Mouse (Mus musculus): Measurements from ENCODE around the gene Vps45. TPM values are rescaled to one million over a fixed set of nuclear protein-coding genes. Genes with fewer than 3 reads are reported as not detected.
A peak's percentile ranks its signal among the peaks of the same experiment; 100 is the strongest.
"Not testable (repeated sequence)": the region's sequence is repeated elsewhere in the genome, so short reads cannot be mapped to it uniquely, and the experiment has no call there.

Gene Vps45
- polyA plus RNA-seq, 1 experiment from 2014 or later: 77.1 TPM

- H3K27me3 ChIP-seq; H3K4me2 ChIP-seq; H3K9me3 ChIP-seq; H3K36me3 ChIP-seq; H3K9ac ChIP-seq; ATAC-seq (ENCODE audit: low read depth); H3K27ac ChIP-seq (replicated peaks); H3K4me3 ChIP-seq: not testable (repeated sequence)
- H3K4me1 ChIP-seq (replicated peaks): peaks cover 23% of the 10 kb centered on the region
- 96% methylated on average over 7 of the region's 7 CpGs for WGBS
Measured at GRCm38 (mm10) chr3:95977587-95977986, 80.7 kb downstream of the Vps45 start.

- no peaks in the 10 kb centered on the region for H3K9me3 ChIP-seq
- no peak overlapping the region for H3K4me3 ChIP-seq
- no peak overlapping the region for H3K9ac ChIP-seq
- H3K27me3 ChIP-seq: no peaks in the 10 kb centered on the region; the same call in 1 of the 2 replicates
- H3K4me2 ChIP-seq: no peak overlapping the region
- 70% methylated on average over 3 of the region's 3 CpGs for WGBS
- no peaks in the 10 kb centered on the region for H3K36me3 ChIP-seq
- H3K4me1 ChIP-seq (replicated peaks): peaks cover 28% of the 10 kb centered on the region
- ATAC-seq (ENCODE audit: low read depth): no peak
- H3K27ac ChIP-seq (replicated peaks): no peak overlapping the region
Measured at GRCm38 (mm10) chr3:95977079-95977478, 81.2 kb downstream of the Vps45 start.

GRCm38 (mm10) chr3:95972873-95973634, 85.2 kb downstream of the Vps45 start:
- Histone ChIP-seq H3K27ac (replicated peaks) (peak overlapping the region; percentile 83), H3K9ac (peak overlapping the region; percentile 59), H3K4me2 (peak overlapping the region; percentile 56), H3K36me3 (no peaks in the 10 kb centered on the region), H3K4me3 (peak overlapping the region; percentile 29), H3K4me1 (replicated peaks) (peaks cover 29% of the 10 kb centered on the region), H3K27me3 (no peaks in the 10 kb centered on the region; the same call in 1 of the 2 replicates), H3K9me3 (no peaks in the 10 kb centered on the region)
- peak; percentile 95 for ATAC-seq (ENCODE audit: low read depth)
- 2% methylated on average over 34 of the region's 34 CpGs for WGBS

GRCm38 (mm10) chr3:95972251-95972872, 85.9 kb downstream of the Vps45 start:
- H3K4me2 ChIP-seq: peak overlapping the region; percentile 56
- peak overlapping the region; percentile 83 for H3K27ac ChIP-seq (replicated peaks)
- peak overlapping the region; percentile 59 for H3K9ac ChIP-seq

GRCm38 (mm10) chr3:95970661-95971060, 87.6 kb downstream of the Vps45 start:
- not testable (repeated sequence) for H3K4me3 ChIP-seq; H3K9ac ChIP-seq; H3K27ac ChIP-seq (replicated peaks); H3K27me3 ChIP-seq; H3K36me3 ChIP-seq; H3K9me3 ChIP-seq; H3K4me2 ChIP-seq; ATAC-seq (ENCODE audit: low read depth)
- peaks cover 34% of the 10 kb centered on the region for H3K4me1 ChIP-seq (replicated peaks)
- 61% methylated on average over 7 of the region's 7 CpGs for WGBS

More at GRCm38 (mm10) chr3:95972251-95972872, 85.9 kb downstream of the Vps45 start:
- H3K4me1 ChIP-seq (replicated peaks): peaks cover 29% of the 10 kb centered on the region
- H3K9me3 ChIP-seq: no peaks in the 10 kb centered on the region
- no peak for ATAC-seq (ENCODE audit: low read depth)
- no peaks in the 10 kb centered on the region for H3K36me3 ChIP-seq
- peak overlapping the region; percentile 29 for H3K4me3 ChIP-seq
- WGBS: 64% methylated on average over 12 of the region's 12 CpGs
- H3K27me3 ChIP-seq: no peaks in the 10 kb centered on the region; the same call in 1 of the 2 replicates

GRCm38 (mm10) chr3:95969277-95969676, 89.0 kb downstream of the Vps45 start:
- ATAC-seq (ENCODE audit: low read depth): no peak
- Histone ChIP-seq H3K4me3 (no peak overlapping the region), H3K4me2 (no peak overlapping the region)

GRCm38 (mm10) chr3:95965518-95966451, 92.5 kb downstream of the Vps45 start:
- ATAC-seq (ENCODE audit: low read depth): 0 out of 2 replicates have a peak, but pooled peaks have one; percentile 51
- Histone ChIP-seq H3K9ac (peak overlapping the region; percentile 53; the same call in 1 of the 2 replicates), H3K4me2 (peak overlapping the region; percentile 39), H3K27ac (replicated peaks) (no peak overlapping the region), H3K27me3 (peaks cover 3% of the 10 kb centered on the region; the same call in 1 of the 2 replicates), H3K9me3 (no peaks in the 10 kb centered on the region), H3K36me3 (no peaks in the 10 kb centered on the region), H3K4me3 (peak overlapping the region; percentile 7; the same call in 1 of the 2 replicates), H3K4me1 (replicated peaks) (peaks cover 5% of the 10 kb centered on the region; the same call in 1 of the 2 replicates)
- 10% methylated on average over 7 of the region's 7 CpGs for WGBS

More at GRCm38 (mm10) chr3:95969277-95969676, 89.0 kb downstream of the Vps45 start:
- Histone ChIP-seq H3K27ac (replicated peaks) (no peak overlapping the region), H3K27me3 (peaks cover 3% of the 10 kb centered on the region; the same call in 1 of the 2 replicates), H3K9ac (no peak overlapping the region), H3K36me3 (no peaks in the 10 kb centered on the region), H3K4me1 (replicated peaks) (peaks cover 28% of the 10 kb centered on the region), H3K9me3 (no peaks in the 10 kb centered on the region)
- WGBS: 91% methylated on average over 1 of the region's 1 CpGs

GRCm38 (mm10) chr3:95963681-95964080, 94.6 kb downstream of the Vps45 start:
- H3K27ac ChIP-seq (replicated peaks): no peak overlapping the region
- H3K4me3 ChIP-seq: no peak overlapping the region
- no peaks in the 10 kb centered on the region for H3K9me3 ChIP-seq
- no peak overlapping the region for H3K4me2 ChIP-seq
- peaks cover 3% of the 10 kb centered on the region; the same call in 1 of the 2 replicates for H3K27me3 ChIP-seq
- H3K9ac ChIP-seq: no peak overlapping the region
- ATAC-seq (ENCODE audit: low read depth): no peak
- no peaks in the 10 kb centered on the region for H3K36me3 ChIP-seq
- peaks cover 5% of the 10 kb centered on the region; the same call in 1 of the 2 replicates for H3K4me1 ChIP-seq (replicated peaks)
- WGBS: 47% methylated on average over 4 of the region's 4 CpGs

- Histone ChIP-seq H3K4me1 (replicated peaks) (peaks cover 5% of the 10 kb centered on the region; the same call in 1 of the 2 replicates), H3K4me3 (no peak overlapping the region), H3K27ac (replicated peaks) (no peak overlapping the region), H3K4me2 (no peak overlapping the region), H3K36me3 (no peaks in the 10 kb centered on the region), H3K27me3 (peaks cover 3% of the 10 kb centered on the region; the same call in 1 of the 2 replicates), H3K9ac (no peak overlapping the region), H3K9me3 (no peaks in the 10 kb centered on the region)
- 53% methylated on average over 2 of the region's 2 CpGs for WGBS
- ATAC-seq (ENCODE audit: low read depth): no peak
Measured at GRCm38 (mm10) chr3:95963230-95963629, 95.0 kb downstream of the Vps45 start.

GRCm38 (mm10) chr3:95962182-95962581, 96.1 kb downstream of the Vps45 start:
- not testable (repeated sequence) for H3K4me2 ChIP-seq; H3K9ac ChIP-seq; H3K9me3 ChIP-seq; H3K4me1 ChIP-seq (replicated peaks); ATAC-seq (ENCODE audit: low read depth); H3K4me3 ChIP-seq; H3K27ac ChIP-seq (replicated peaks); H3K27me3 ChIP-seq; H3K36me3 ChIP-seq
- 86% methylated on average over 8 of the region's 8 CpGs for WGBS

GRCm38 (mm10) chr3:95959807-95960206, 98.5 kb downstream of the Vps45 start:
- Histone ChIP-seq H3K27ac (replicated peaks) (no peak overlapping the region), H3K27me3 (no peaks in the 10 kb centered on the region), H3K4me3 (no peak overlapping the region), H3K9me3 (no peaks in the 10 kb centered on the region), H3K4me1 (replicated peaks) (no peaks in the 10 kb centered on the region), H3K36me3 (no peaks in the 10 kb centered on the region), H3K4me2 (no peak overlapping the region), H3K9ac (no peak overlapping the region)
- no peak for ATAC-seq (ENCODE audit: low read depth)
- 96% methylated on average over 1 of the region's 1 CpGs for WGBS

All from neural tube, embryonic 13.5 days (tissue).